ENCODE assay signal across 8 mouse cellular contexts in genomic region chr12:52701201-52701641, GRCm38 (mm10). TPM values are rescaled to one million over a fixed set of nuclear protein-coding genes. Genes with fewer than 3 reads are reported as not detected.
DNase-seq lines count a peak whose midpoint lies in the region; ATAC-seq and TF ChIP-seq lines count a peak whose summit lies in the region.

No protein-coding gene starts in this region.

- 16% methylated on average over 9 of the region's 9 CpGs for WGBS in embryonic facial prominence, embryonic 11.5 days
- WGBS in liver, embryonic 11.5 days: 25% methylated on average over 9 of the region's 9 CpGs
- under 1% methylated on average over 9 of the region's 9 CpGs for WGBS in midbrain, embryonic 16.5 days

- H3K4me2 ChIP-seq in CH12.LX (ENCODE audit: insufficient read depth, low read depth, poor library complexity, severe bottlenecking): peak overlapping the region; percentile 34
- H3K4me2 ChIP-seq in embryonic facial prominence, embryonic 11.5 days (ENCODE audit: low read depth, low read length): peak overlapping the region; percentile 42
- peak overlapping the region; percentile 45 for H3K4me2 ChIP-seq in liver, embryonic 11.5 days
- peak overlapping the region; percentile 81 for H3K4me2 ChIP-seq in midbrain, embryonic 16.5 days (ENCODE audit: low read length)

- no peaks in the 10 kb centered on the region for H3K36me3 ChIP-seq in CH12.LX (replicated peaks in 1 of 2; ENCODE audit: control insufficient read depth in 1 of 2, insufficient read depth in 1 of 2, low read length in 1 of 2)
- H3K36me3 ChIP-seq in embryonic facial prominence, embryonic 11.5 days (replicated peaks; ENCODE audit: control insufficient read depth, insufficient read depth, low read depth, low read length): no peaks in the 10 kb centered on the region
- H3K36me3 ChIP-seq in liver, embryonic 11.5 days (ENCODE audit: control insufficient read depth, insufficient read depth, low read length): no peaks in the 10 kb centered on the region
- H3K36me3 ChIP-seq in midbrain, embryonic 16.5 days (ENCODE audit: control insufficient read depth, insufficient read depth, low read length): no peaks in the 10 kb centered on the region

- H3K9ac ChIP-seq in CH12.LX (ENCODE audit: insufficient read depth, low read depth): no peak overlapping the region
- peak overlapping the region; percentile 50 for H3K9ac ChIP-seq in embryonic facial prominence, embryonic 11.5 days (replicated peaks; ENCODE audit: low read length)
- no peak overlapping the region; the same call in 1 of the 2 replicates for H3K9ac ChIP-seq in liver, embryonic 11.5 days (ENCODE audit: low read depth, low read length)
- peak overlapping the region; percentile 80 for H3K9ac ChIP-seq in midbrain, embryonic 16.5 days (ENCODE audit: low read depth, low read length)

- DNase-seq in adrenal gland, postnatal 14 days: peak; percentile 15
- DNase-seq in adrenal gland, adult 8-10 months: no peak
- DNase-seq in CH12.LX (ENCODE audit: extremely low read depth): no peak
- peak; percentile 39 for DNase-seq in embryonic facial prominence, embryonic 11.5 days (ENCODE audit: low spot score)
- peak; percentile 29 for DNase-seq in heart, postnatal 4 days
- no peak for DNase-seq in liver, embryonic 11.5 days (ENCODE audit: low spot score)
- DNase-seq in left cerebral cortex, postnatal 14 days (ENCODE audit: low spot score in 2 of 2): no peak

- H3K4me1 ChIP-seq in CH12.LX (ENCODE audit: control insufficient read depth in 1 of 2, insufficient read depth in 2 of 2): peaks cover 0 to 3% of the 10 kb centered on the region in 2 experiments; a peak in 1 of 4 replicates
- H3K4me1 ChIP-seq in embryonic facial prominence, embryonic 11.5 days (ENCODE audit: control insufficient read depth, insufficient read depth, low read length): peaks cover 3% of the 10 kb centered on the region; the same call in 1 of the 2 replicates
- H3K4me1 ChIP-seq in liver, embryonic 11.5 days (replicated peaks; ENCODE audit: control insufficient read depth, insufficient read depth, low read length): peaks cover 11% of the 10 kb centered on the region; the same call in 1 of the 2 replicates
- H3K4me1 ChIP-seq in midbrain, embryonic 16.5 days (ENCODE audit: control insufficient read depth, insufficient read depth, low read length): peaks cover 45% of the 10 kb centered on the region

- no peaks in the 10 kb centered on the region for H3K79me2 ChIP-seq in CH12.LX (replicated peaks; ENCODE audit: control insufficient read depth, extremely low read depth, insufficient read depth, poor library complexity, severe bottlenecking)

- H3K4me3 ChIP-seq in CH12.LX (replicated peaks in 1 of 3; ENCODE audit: low read depth in 2 of 3, low read length in 2 of 3, poor library complexity in 1 of 3): no peak overlapping the region
- H3K4me3 ChIP-seq in embryonic facial prominence, embryonic 11.5 days (ENCODE audit: low read depth, low read length): peak overlapping the region; percentile 24
- no peak overlapping the region; the same call in 1 of the 2 replicates for H3K4me3 ChIP-seq in liver, embryonic 11.5 days (ENCODE audit: low read depth, low read length)
- H3K4me3 ChIP-seq in midbrain, embryonic 16.5 days (ENCODE audit: low read depth, low read length): peak overlapping the region; percentile 75

- no peak for ATAC-seq in embryonic facial prominence, embryonic 11.5 days (replicated peaks; ENCODE audit: insufficient number of reproducible peaks, low FRiP score, low TSS enrichment, low read depth)
- ATAC-seq in liver, embryonic 11.5 days (replicated peaks; ENCODE audit: low FRiP score): peak; percentile 49; the same call in 1 of the 2 replicates
- peak; percentile 27 for ATAC-seq in midbrain, embryonic 16.5 days

- intact Hi-C loops in left cerebral cortex, postnatal 14 days (cut with DNase I): loop anchor here (5.0 kb wide), 1 partner anchor 71 kb away; no protein-coding TSS in a partner anchor

- H3K27me3 ChIP-seq in CH12.LX (replicated peaks): no peaks in the 10 kb centered on the region
- no peaks in the 10 kb centered on the region for H3K27me3 ChIP-seq in embryonic facial prominence, embryonic 11.5 days (ENCODE audit: control insufficient read depth, insufficient read depth, low read length)
- H3K27me3 ChIP-seq in liver, embryonic 11.5 days (replicated peaks; ENCODE audit: control insufficient read depth, insufficient read depth, low read length): no peaks in the 10 kb centered on the region
- H3K27me3 ChIP-seq in midbrain, embryonic 16.5 days (ENCODE audit: control insufficient read depth, insufficient read depth, low read depth, low read length): no peaks in the 10 kb centered on the region

- TF ChIP-seq POLR2A in CH12.LX (IDR thresholded peaks at IDR 0.05; ENCODE audit: low read depth, low read length): no peak

- in situ Hi-C loops in CH12.LX (cut with MboI; ENCODE audit: low pct_ligation_motif_present, low pct_unique_long_range_greater_than_20kb, low sequenced_read_pairs): no loop called here

- no peak for TF ChIP-seq CTCF in CH12.LX (conservative IDR thresholded peaks at IDR 0.05 in 1 of 2, IDR thresholded peaks at IDR 0.05 in 1 of 2; ENCODE audit: low read depth in 2 of 2, low read length in 2 of 2)

- no peak for TF ChIP-seq RAD21 in CH12.LX (IDR thresholded peaks at IDR 0.05; ENCODE audit: low read depth, low read length)

- no peak for TF ChIP-seq EP300 in CH12.LX (IDR thresholded peaks at IDR 0.05; ENCODE audit: low read length)

- dilution Hi-C loops in CH12.LX (cut with MboI; ENCODE audit: extremely low pct_ligation_motif_present, extremely low pct_unique_long_range_greater_than_20kb, low sequenced_read_pairs): no loop called here

- H3K27ac ChIP-seq in CH12.LX (ENCODE audit: insufficient read depth, low read depth): no peak overlapping the region
- peak overlapping the region; percentile 28; the same call in 1 of the 2 replicates for H3K27ac ChIP-seq in embryonic facial prominence, embryonic 11.5 days (replicated peaks; ENCODE audit: low read depth, low read length)
- no peak overlapping the region for H3K27ac ChIP-seq in liver, embryonic 11.5 days (ENCODE audit: low read depth, low read length)
- peak overlapping the region; percentile 93 for H3K27ac ChIP-seq in midbrain, embryonic 16.5 days (ENCODE audit: low read length)

- H3K9me3 ChIP-seq in CH12.LX (replicated peaks; ENCODE audit: low read length): no peaks in the 10 kb centered on the region
- no peaks in the 10 kb centered on the region for H3K9me3 ChIP-seq in embryonic facial prominence, embryonic 11.5 days (replicated peaks; ENCODE audit: control insufficient read depth, low read length)
- no peaks in the 10 kb centered on the region for H3K9me3 ChIP-seq in liver, embryonic 11.5 days (ENCODE audit: control insufficient read depth, low read length)
- no peaks in the 10 kb centered on the region for H3K9me3 ChIP-seq in midbrain, embryonic 16.5 days (replicated peaks; ENCODE audit: control insufficient read depth, low read length, poor library complexity, severe bottlenecking)

TF ChIP-seq in CH12.LX, 34 proteins besides CTCF, POLR2A, EP300 and RAD21:
- no peak for TF ChIP-seq IRF4 (IDR thresholded peaks at IDR 0.05; ENCODE audit: low read depth, low read length)
- TF ChIP-seq JUND (conservative IDR thresholded peaks at IDR 0.05; ENCODE audit: low read depth, low read length): no peak
- TF ChIP-seq USF1 (IDR thresholded peaks at IDR 0.05; ENCODE audit: low read depth, low read length): no peak
- no peak for TF ChIP-seq JUN (IDR thresholded peaks at IDR 0.05; ENCODE audit: insufficient read depth, low read depth, low read length)
- no peak for TF ChIP-seq ELF1 (IDR thresholded peaks at IDR 0.05; ENCODE audit: low read depth, low read length)
- TF ChIP-seq ZC3H11A (IDR thresholded peaks at IDR 0.05; ENCODE audit: low read depth, low read length): no peak
- no peak for TF ChIP-seq SIN3A (IDR thresholded peaks at IDR 0.05; ENCODE audit: low read length)
- TF ChIP-seq POLR2AphosphoS2 (IDR thresholded peaks at IDR 0.05; ENCODE audit: low read depth, low read length): no peak

RNA-seq across cellular contexts. Expression of gene Akap6, which starts 2.0 kb away (rescaled TPM):
- 2.2 and 3.7 TPM in 2 replicates for total RNA-seq in adrenal gland, postnatal 14 days (2021)
- 1 to 10 TPM; 2.4 to 6.1 (median 4.5) TPM for total RNA-seq in adrenal gland, adult 8-10 months (2022)
- total RNA-seq in CH12.LX (2012; rRNA removed) (0.38 and 0.42 TPM in 2 replicates), CH12.LX (2014; rRNA removed) (0.09 and 0.12 TPM in 2 replicates)
- 0.30 and 0.33 TPM in 2 replicates for polyA plus RNA-seq in CH12.LX (2012; ENCODE audit: insufficient read length, low read depth)
- polyA plus RNA-seq in embryonic facial prominence, embryonic 11.5 days (2014; fragmentation: Nextera tagmentation; extraction: Ambion mirVana): 4.5 and 5.2 TPM in 2 replicates
- 100 to 1,000 TPM; 118 to 127 TPM for total RNA-seq in heart, postnatal 4 days (2021)
- polyA plus RNA-seq in liver, embryonic 11.5 days (2014; fragmentation: Nextera tagmentation; extraction: Ambion mirVana): 0.10 and 0.16 TPM in 2 replicates
- 23.6 and 26.1 TPM in 2 replicates for polyA plus RNA-seq in midbrain, embryonic 16.5 days (2015; fragmentation: Nextera tagmentation; extraction: Ambion mirVana)
- total RNA-seq in left cerebral cortex, postnatal 14 days (2021): 100 to 1,000 TPM; 183 to 196 TPM

Comparison
In these comparisons a context has a peak if more than half of its experiments do, and no peak if none do; other contexts are left out.
1. DNase-seq: peak in adrenal gland, postnatal 14 days (single experiment), embryonic facial prominence, embryonic 11.5 days (single experiment) and heart, postnatal 4 days (single experiment); none in adrenal gland, adult 8-10 months (single experiment), CH12.LX (single experiment), liver, embryonic 11.5 days (single experiment) and left cerebral cortex, postnatal 14 days (0 of 2).
2. H3K27ac ChIP-seq: peak in embryonic facial prominence, embryonic 11.5 days (single experiment) and midbrain, embryonic 16.5 days (single experiment); none in CH12.LX (single experiment) and liver, embryonic 11.5 days (single experiment).
3. H3K4me3 ChIP-seq: peak in embryonic facial prominence, embryonic 11.5 days (single experiment) and midbrain, embryonic 16.5 days (single experiment); none in CH12.LX (0 of 3) and liver, embryonic 11.5 days (single experiment).
4. H3K9ac ChIP-seq: peak in embryonic facial prominence, embryonic 11.5 days (single experiment) and midbrain, embryonic 16.5 days (single experiment); none in CH12.LX (single experiment) and liver, embryonic 11.5 days (single experiment).
5. RNA of gene Akap6, which starts 2.0 kb away (total RNA-seq): 183 to 196 TPM in left cerebral cortex, postnatal 14 days and 118 to 127 TPM in heart, postnatal 4 days; 2.4 to 6.1 TPM in adrenal gland, adult 8-10 months, 2.2 to 3.7 TPM in adrenal gland, postnatal 14 days and 0.09 to 0.42 TPM in CH12.LX; every median in the first group is over 10 times any median in the second.
6. Peak in every context shown above with its lines, with median percentiles within 50 percentile points of each other: H3K4me2 ChIP-seq.